Mouse (Mus musculus) monocyte, adult 5-6 weeks (primary cell): ENCODE results near the gene Setd1a. TPM values are rescaled to one million over a fixed set of nuclear protein-coding genes. Genes with fewer than 3 reads are reported as not detected.
"Not testable (repeated sequence)": the region's sequence is repeated elsewhere in the genome, so short reads cannot be mapped to it uniquely, and the experiment has no call there.

Experiments
- ATAC-seq: fragments of 153-309, 156-312 bp; replicated peaks from 2 replicates; pipeline ENCODE4 v1.8.0; 2017; ENCODE audit warnings: mild to moderate bottlenecking; ENCODE audit not compliant: low TSS enrichment, insufficient number of reproducible peaks, severe bottlenecking, poor library complexity, low FRiP score
- total RNA-seq: library from RNA; stranded (forward); fragments of 200-1000, 200-491, 200-594 nt; gene quantifications from 3 replicates; pipeline ENCODE4 v1.2.3, GENCODE M21; 2017

Gene Setd1a
- total RNA-seq, 1 experiment from 2014 or later = 7.7 TPM

- ATAC-seq = peak; percentile 84
Observed at GRCm38 (mm10) chr7:127761026-127761425, 15.4 kb upstream of the Setd1a start.

- ATAC-seq = no peak
Observed at GRCm38 (mm10) chr7:127763642-127764041, 12.8 kb upstream of the Setd1a start.

GRCm38 (mm10) chr7:127765756-127766155, 10.7 kb upstream of the Setd1a start:
- no peak for ATAC-seq

DNA sequence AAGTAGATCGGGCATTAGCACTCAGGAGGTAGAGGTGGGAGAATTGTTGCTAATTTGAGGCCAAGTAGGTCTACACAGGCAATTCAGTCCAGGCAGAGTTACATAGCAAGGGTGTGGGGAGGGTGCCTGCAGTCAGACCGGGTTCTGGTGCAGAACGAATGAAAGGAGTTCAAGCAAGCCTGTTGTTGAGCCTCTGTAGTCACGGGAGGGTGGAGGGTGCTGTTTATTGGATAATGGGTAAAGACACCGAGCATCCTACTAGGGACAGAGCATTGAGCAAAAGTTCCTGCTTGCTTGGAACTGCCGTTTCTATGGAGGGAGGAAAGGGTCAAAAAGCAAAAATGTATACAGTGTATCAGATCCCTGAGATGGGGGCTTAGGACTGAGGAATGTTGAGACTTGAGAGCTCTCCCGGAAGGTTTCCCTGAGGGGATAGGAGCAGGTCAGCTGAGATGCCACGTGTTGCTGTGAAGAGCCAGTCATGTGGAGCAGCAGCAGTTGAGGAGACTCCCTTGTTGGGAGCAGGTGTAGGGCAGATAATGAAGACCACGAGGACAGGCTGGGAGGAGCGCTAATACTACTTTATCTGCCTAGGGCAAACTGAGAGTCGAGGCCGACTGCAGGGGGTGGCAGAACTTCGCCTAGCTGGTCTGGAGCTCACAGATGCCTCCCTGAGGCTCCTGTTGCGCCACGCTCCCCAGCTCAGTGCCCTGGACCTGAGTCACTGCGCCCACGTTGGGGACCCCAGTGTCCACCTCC, 9.4 kb upstream of the Setd1a start:
- ATAC-seq = no peak

DNA sequence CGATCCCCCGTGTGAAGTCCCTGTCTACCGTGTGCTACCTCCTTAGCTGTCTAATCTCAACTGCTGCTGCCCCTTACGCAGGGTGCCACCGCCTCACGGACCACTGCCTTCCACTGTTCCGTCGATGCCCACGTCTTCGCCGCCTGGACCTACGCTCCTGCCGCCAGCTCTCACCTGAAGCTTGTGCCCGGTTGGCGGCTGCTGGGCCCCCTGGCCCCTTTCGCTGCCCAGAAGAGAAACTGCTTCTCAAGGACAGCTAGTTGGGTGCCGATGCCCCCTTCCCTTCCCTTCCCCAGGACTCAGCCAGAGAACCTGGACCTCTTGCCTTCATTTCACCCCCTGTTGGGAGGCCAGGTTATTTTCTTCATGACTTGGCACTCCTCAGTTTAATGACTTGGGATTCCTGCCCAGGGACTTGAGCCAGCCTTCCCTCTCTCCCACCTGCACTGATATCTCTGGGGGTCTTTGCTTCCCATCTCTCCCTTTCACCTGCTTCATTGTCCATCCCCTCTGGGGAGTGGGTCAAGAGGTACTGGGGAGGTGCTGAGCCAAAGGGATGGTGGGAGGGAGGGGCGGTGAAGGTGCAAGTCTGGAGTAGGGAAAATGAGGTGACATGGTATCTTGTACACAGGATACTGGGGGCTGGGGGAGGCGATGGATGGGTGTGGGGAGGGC, 8.7 kb upstream of the Setd1a start:
- no peak for ATAC-seq

DNA sequence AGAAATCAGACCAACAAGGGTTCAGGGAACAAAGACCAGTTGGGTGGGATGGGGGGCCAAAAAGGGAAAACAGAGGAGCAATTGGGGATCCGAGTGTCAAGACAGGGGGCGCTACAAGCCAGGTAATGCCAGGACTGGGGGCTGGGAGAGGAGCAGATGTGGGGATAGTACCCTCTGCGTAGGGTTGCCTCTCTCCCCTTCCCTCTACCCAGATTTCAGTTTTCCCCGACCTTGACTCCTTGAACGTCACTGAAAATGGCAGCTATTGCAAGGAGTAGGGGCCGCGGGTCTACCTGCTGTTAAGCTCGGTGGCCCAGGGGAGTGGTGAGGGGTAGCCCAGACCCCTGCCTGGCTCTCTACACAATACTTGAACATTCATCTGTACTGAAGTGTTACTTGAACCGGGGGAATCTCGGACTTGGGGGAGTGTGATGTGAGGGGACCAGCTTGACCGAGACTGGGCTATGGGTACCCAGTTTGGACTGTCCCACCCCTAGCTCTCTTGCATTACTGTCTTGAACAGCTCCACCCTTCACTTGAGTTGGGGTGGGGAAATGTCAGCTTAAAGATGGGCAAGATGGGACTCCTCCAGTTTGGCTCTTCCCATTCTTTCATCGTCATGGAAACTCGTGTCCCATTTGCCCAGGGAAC, 8.0 kb upstream of the Setd1a start:
- no peak for ATAC-seq

DNA sequence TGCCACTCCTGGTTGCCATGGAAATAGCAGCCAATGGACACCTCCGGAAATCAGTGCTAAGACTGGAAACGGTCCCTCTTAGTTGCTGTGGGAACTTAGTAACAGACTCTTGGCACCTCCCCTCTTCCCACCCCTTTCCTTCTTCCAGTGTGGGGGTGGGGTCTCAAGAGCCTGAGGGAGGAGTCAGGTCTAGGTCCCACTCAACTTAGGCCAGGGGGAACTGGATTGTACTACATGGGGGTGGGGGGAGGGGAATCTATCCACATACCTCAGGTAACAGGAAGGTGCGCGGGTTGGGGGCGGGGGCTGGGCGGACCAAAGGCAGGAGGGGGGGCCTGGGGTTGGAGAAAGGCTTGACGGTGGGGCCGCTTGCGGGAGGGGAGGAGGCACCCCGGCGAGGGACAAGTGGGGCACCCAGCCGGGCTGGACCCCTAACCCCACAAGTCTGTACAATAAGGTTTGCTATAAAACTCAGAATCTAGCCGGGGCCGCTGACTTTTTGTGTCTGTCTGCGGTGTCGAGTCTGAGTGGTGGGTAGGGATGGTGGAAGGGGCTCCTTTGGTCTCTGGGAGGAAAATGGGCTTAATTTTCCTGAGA, 7.4 kb upstream of the Setd1a start:
- ATAC-seq = peak; percentile 77

- ATAC-seq = peak; percentile 62
Observed at GRCm38 (mm10) chr7:127769651-127770038, 6.8 kb upstream of the Setd1a start, which contains the start of gene Orai3. TSS of gene Orai3 (plus strand) at chr7:127769815.

GRCm38 (mm10) chr7:127770039-127770905, 6.2 kb upstream of the Setd1a start:
- ATAC-seq = no peak

DNA sequence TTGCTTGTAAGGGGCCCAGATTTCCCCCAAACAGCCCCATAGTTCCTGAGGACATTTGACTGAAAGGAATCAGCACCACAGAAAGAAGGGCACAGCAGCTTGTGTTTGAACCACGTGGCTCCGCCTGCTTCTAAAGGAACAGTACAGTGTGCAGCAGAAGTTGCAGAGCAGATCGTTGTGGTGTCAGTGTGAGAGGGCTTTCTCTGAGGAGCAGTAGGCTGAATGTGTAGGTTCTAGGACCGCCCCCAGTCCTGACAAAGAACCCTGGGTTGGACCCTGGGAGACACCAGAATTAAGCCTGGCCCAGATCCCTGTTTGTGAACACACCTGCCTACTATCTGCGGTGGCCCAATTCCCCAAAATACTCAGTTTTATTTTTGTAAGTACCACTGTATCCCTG, 5.2 kb upstream of the Setd1a start:
- ATAC-seq = no peak

GRCm38 (mm10) chr7:127772080-127772479, 4.4 kb upstream of the Setd1a start:
- no peak for ATAC-seq

DNA sequence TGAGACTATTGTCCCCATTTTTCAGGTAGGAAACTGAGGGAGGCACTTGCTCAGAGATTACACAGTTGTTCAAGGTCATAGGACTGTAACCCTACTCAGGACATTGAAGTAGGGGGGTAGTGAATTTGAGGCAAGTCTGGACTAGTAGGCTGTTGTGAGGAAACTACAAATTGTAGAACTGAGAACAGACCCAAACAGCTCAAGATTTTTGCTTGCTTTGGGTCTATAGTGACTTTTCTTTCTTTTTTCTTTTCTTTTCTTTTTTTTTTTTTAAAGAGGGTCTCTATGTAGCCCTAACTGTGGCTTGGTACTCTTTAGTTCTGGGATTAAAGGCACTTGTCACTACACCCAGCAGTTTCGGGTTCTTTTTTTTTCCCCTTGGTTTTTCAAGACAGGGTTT, 3.9 kb upstream of the Setd1a start:
- no peak for ATAC-seq

DNA sequence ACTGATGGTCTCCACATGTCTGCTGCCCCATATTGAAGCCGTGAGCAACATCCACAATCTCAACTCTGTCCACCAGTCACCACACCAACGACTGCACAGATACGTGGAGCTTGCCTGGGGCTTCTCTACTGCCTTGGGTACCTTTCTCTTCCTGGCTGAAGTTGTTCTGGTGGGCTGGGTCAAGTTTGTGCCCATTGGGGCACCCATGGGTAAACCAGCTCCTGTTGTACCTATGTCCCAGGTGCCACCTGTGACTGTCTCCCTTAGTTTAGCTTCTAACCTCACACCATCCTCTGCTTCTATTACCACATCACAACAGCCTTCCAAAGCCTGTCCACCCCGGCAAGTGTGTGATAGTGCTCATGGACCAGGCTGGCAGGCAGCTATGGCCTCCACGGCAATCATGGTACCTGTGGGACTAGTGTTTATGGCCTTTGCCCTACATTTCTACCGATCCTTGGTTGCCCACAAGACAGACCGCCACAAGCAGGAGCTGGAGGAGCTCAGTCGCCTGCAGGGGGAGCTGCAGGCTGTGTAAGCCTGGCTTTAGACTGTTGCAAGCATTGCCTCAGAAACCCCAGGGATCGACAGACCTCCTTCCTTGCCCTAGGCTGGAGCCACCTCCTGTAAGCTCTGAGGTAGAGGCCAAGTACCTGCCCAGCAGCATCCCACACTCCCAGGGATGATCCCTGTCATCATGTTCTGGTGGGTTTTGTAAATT, 2.6 kb upstream of the Setd1a start:
- ATAC-seq = 0 out of 2 replicates have a peak, but pooled peaks have one; percentile 9

DNA sequence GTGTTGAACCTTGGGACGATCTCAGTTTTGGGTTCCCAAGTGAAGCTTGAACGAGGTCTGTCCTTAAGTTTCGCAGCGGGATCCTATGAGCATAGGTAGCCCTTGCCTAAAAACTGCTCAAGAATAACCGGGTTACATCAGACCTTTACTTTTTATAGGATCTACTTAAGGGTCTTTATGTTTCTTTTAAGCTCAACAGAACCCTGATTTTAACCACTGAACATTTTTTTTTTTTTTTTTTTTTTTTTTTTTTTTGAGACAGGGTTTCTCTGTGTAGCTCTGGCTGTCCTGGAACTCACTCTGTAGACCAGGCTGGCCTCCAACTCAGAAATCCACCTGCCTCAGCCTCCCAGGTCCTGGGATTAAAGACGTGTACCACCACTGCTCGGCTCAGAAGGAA, 633 bp upstream of the Setd1a start:
- ATAC-seq = not testable (repeated sequence)

GRCm38 (mm10) chr7:127776878-127777473, 506 bp downstream of the Setd1a start:
- ATAC-seq = peak; percentile 87

- ATAC-seq = no peak
Observed at GRCm38 (mm10) chr7:127777474-127778266, 1.2 kb downstream of the Setd1a start.

DNA sequence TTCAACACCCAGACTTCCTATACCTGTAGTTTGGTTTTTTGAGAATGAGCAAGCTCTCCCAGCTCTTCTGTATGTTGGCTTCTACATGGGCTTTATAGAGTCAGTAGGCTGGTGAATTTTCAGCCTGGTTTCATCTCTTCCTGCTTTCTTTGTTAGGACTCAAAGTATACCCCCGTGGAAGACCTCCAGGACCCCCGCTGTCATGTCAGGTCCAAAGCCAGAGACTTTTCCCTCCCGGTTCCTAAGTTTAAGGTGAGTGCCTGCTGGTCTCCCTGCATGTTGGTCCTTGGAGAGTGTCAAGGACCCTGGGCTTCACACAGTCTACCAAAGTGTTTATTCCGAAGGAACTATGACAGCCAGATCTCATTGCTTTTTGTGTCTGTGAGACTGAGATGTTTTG, 1.9 kb downstream of the Setd1a start:
- ATAC-seq = no peak
